Mouse (Mus musculus) CH12.LX (cell line): ENCODE data around the gene Frmd3.

Experiments used
- CTCF ChIP-seq, 2 experiments: IDR thresholded peaks in 1 of 2; conservative IDR thresholded peaks in 1 of 2; 2 replicates each; pipeline ENCODE4 v1.5.1; 2011 to 2012; ENCODE audit warnings: low read depth in 2 of 2, low read length in 2 of 2, improper control_type of control experiment in 1 of 2, inconsistent platforms in 1 of 2, mild to moderate bottlenecking in 1 of 2, moderate library complexity in 1 of 2
- EP300 ChIP-seq: IDR thresholded peaks from 2 replicates; pipeline ENCODE4 v1.6.1; 2011; ENCODE audit warnings: low read length, improper control_type of control experiment
- HCFC1 ChIP-seq: IDR thresholded peaks from 2 replicates; pipeline ENCODE4 v1.6.1; 2012; ENCODE audit warnings: low read depth, mild to moderate bottlenecking, inconsistent platforms, low read length, improper control_type of control experiment
- MXI1 ChIP-seq: IDR thresholded peaks from 2 replicates; pipeline ENCODE4 v1.6.1; 2011; ENCODE audit warnings: mild to moderate bottlenecking, low read depth, low read length, improper control_type of control experiment
- POLR2A ChIP-seq: IDR thresholded peaks from 2 replicates; pipeline ENCODE4 v1.6.1; 2011; ENCODE audit warnings: low read depth, mild to moderate bottlenecking, improper control_type of control experiment, low read length

DNA sequence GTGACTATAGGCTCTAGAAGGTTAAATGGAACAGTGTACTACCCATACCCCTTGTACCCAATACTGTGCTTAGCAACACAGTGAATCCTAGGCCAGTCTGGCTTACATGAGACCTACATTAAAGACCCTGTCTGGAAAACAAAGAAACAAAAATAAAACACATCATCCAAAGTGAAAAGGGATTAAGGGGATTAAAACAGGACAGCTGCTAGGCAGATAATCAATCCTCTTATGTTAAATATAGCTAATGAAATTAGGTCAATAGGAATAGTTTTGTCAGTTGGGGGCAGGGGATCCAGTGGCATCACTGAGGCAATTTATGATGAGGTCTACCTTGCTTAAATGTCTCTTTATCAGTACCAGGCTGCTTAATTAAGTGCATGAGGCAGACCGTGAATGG, 228.9 kb downstream of the Frmd3 start, which contains the start of gene Kdm4c:
- TF ChIP-seq CTCF (conservative IDR thresholded peaks at IDR 0.05 in 1 of 2, IDR thresholded peaks at IDR 0.05 in 1 of 2; ENCODE audit: low read depth in 2 of 2, low read length in 2 of 2) (no peak), EP300 (no peak), MXI1 (no peak), HCFC1 (no peak), POLR2A (no peak)
